Mouse (Mus musculus) bone marrow, adult 2 months (tissue): Measurements from ENCODE around the gene Dnmt1.

Source experiments
- CTCF ChIP-seq: fragments of 200-500 bp; IDR thresholded peaks from 2 replicates; pipeline ENCODE4 v1.5.1; 2011; ENCODE audit warnings: low read length, control low read depth; ENCODE audit not compliant: control insufficient read depth, insufficient read depth
- POLR2A ChIP-seq: fragments of 200-500 bp; IDR thresholded peaks from 2 replicates; pipeline ENCODE4 v1.6.1; 2011; ENCODE audit warnings: low read depth, mild to moderate bottlenecking, control low read depth, low read length, borderline replicate concordance; ENCODE audit not compliant: control insufficient read depth

DNA sequence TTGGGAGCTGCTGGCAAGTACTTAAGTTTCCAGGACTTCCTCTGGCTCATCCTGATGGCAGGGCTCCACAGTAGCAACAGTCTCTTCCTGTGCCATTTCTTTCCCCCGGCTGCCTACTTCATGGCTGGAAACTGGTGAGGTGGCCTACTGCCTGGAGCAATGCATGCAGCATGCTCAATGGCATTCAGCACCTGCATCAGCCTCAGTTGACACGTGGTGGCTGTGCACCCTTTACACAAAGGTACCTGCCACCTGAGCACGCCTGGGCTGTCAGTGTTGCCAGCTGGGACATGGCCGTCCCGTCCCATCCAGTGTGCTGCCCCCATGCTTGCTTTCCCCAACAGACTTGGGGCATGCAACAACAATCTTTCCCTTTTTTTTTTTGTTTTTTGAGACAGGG, 66.6 kb downstream of the Dnmt1 start:
- no peak for TF ChIP-seq CTCF
- no peak for TF ChIP-seq POLR2A
